Mouse (Mus musculus): ENCODE measurements around the gene Ccl27a.
"Not testable (repeated sequence)": the region's sequence is repeated elsewhere in the genome, so short reads cannot be mapped to it uniquely, and the experiment has no call there.

Gene Ccl27a

DNA sequence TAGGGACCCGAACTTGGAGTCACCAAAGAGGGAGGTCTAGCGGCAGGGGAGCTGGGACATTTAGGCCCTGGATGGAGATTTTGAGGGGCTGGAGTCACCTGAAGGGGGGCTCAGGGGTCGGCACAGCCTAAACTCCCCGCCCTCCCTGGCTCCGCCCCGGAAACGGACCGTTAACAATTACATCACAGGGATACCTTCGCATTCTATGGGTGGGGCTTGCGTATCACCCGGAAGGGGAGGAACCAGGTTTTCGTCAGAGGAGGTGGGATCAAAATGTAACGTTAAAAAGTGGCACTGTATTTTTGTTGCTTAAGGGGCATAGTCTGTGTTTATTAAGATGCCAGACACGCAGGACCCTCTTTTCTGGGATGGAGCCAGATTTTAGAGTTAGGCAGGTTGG lies at the start of gene Ccl27a:
Gene Ccl27a, minus strand, starts transcription at position 246 of the 400 bp plus-strand sequence.
- peak; percentile 86 for DNase-seq

DNA sequence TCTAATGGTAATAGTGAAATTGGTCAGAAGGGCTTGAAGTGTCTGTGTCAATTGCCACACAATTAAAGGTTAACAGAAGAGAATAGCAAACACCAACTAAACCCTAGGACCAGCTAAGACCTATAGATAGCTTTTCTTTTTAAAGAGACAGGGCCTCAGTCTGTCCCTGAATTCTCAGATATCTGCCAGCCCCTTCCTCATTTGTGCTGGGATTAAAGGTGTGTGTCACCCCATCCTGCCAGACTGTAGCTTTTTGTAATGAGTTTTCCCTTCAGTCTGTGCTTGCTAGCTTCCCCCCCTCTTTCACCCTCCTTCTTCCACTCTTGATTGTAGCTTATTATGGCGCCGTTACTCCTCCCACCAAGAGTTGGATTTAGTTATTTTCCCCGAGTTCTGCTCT lies 9.2 kb upstream of the Ccl27a start:
- DNase-seq, result not testable (repeated sequence)

GRCm38 (mm10) chr4:41782711-41783110 lies 8.7 kb upstream of the Ccl27a start:
- DNase-seq, result not testable (repeated sequence)

DNA sequence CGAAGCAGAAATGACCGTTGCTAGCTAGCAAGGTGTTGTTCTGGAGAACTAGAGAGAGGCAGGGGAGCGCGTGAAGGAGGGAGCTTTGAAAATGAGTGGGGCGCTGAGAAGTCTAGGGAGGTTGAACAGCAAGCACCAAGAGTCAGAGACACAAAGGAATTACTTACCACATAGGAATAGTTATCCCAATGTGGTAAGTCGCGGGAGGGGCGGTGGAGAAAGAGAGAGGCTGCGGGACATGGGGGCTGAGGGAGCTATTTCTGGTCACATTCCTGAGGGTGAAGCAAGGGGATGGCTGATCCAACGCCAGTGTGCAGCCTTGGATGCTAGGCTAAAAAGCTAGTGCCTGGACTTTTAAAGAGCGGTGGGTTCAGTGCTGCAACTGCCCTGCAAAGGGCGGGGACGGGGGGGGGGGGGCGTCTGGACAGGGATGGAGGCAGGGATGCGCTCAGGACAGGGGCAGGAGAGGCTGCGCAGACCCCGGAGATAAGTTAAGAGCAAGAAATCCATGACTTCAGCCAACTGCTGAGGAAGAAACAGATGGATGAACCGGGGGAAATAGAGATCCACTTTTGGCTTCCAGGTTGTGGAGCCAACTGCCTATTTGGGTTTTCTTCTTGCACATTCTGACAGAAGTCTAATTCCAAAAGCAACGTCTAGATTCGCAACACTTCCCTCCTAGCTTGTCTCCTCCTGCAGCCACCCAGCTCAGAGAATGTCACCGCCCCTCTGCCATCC lies 7.9 kb upstream of the Ccl27a start:
- peak; percentile 33 for DNase-seq

DNA sequence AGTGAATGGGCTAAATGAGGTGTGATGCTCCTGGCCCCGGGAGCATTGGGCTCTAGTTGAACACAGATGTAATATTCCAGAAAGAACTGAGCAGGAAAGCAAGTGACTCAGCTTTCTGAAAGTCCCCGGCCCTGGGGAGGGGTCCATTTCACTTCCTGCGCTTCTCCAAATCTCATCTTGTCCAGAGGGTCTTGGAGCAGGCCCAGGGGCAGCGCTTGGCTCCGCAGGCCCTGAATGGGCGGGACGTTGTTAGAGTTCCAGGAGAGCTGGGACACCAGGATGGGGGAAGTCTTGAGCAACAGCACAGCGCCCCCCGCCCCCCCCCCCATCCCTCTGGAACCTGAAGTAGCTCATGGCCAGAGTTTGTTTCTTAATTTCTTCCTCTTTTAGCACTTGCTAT lies 7.2 kb upstream of the Ccl27a start:
- DNase-seq, result not testable (repeated sequence)

DNA sequence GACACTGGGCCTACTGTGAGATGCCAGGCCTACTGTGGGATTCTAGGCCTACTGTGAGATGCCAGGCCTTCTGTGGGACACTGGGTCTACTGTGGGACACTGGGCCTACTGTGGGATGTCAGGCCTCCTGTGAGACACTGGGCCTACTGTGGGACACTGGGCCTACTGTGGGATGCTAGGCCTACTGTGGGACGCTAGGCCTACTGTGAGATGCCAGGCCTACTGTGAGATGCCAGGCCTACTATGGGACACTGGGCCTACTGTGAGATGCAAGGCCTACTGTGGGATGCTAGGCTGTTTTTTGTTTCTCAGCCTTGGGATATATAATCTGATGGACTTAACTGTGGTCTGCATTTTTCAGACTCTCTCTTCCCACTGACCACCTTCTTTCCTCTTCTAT lies 1.8 kb upstream of the Ccl27a start:
- not testable (repeated sequence) for DNase-seq

- DNase-seq, result not testable (repeated sequence)
Measured at GRCm38 (mm10) chr4:41774506-41774905, 459 bp upstream of the Ccl27a start.

DNA sequence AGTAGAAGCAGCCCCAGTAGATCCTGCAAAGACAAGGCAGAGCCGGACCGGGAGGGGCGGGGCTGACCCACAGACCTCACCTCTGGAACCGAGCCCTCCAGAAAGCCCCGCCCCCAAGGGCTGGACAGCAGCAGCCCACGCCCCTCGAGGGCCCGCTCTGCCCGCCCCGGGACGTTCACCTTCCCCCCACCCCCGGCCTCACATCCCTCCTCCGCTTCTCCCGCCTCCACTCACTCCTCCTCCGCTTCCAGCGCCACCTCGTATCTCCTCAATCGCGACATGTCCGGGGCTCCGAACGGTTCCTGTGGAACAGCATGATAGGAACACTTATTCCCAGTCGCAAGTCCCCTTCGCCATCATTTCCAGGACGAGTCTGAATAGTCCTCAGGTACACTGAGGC lies 545 bp downstream of the Ccl27a start:
- peak; percentile 71 for DNase-seq

- DNase-seq, result peak; percentile 43
Measured at GRCm38 (mm10) chr4:41772946-41773345, 1.1 kb downstream of the Ccl27a start.

DNA sequence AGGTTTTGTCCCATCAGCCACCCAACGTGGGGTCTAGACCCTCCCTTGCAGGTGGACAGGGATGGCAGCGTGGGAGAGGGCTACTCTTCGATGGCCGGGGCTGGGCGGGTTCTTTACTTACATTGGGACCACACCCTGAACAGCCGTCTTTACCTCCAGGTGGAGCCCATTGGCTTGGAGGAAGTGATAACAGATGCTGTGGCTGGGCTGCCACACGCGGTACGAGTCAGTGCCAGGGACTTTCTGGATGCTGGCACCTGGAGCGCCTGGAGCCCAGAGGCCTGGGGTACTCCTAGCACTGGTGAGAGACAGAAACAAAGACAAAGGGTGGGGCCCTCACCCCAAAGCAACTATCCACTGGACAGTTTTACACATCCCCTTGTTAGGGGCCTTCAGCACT lies 6.7 kb downstream of the Ccl27a start:
- not testable (repeated sequence) for DNase-seq

GRCm38 (mm10) chr4:41763176-41763575 lies 10.9 kb downstream of the Ccl27a start:
- DNase-seq, result not testable (repeated sequence)

DNA sequence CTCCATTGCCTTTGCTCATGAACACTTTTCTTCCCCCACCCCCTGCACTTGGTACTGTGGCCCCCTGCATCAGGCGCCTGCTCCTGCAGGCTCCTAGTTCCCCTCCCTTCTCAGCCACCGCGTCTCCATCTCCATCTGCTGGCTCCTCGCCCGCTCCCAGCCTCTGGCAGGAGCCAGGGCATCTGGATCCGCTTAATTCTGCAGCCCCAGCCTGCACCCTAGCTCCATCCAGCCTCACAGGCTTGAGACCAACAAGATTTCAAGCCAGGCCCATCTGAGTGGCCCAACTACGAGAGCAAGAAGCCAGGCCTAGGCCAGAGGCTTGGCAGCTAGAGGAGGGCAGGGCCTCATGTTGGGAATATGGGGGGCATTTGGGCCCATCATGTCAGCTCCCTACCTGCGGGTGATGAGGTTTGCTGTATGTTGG lies 11.3 kb downstream of the Ccl27a start:
- DNase-seq, result peak; percentile 40

DNA sequence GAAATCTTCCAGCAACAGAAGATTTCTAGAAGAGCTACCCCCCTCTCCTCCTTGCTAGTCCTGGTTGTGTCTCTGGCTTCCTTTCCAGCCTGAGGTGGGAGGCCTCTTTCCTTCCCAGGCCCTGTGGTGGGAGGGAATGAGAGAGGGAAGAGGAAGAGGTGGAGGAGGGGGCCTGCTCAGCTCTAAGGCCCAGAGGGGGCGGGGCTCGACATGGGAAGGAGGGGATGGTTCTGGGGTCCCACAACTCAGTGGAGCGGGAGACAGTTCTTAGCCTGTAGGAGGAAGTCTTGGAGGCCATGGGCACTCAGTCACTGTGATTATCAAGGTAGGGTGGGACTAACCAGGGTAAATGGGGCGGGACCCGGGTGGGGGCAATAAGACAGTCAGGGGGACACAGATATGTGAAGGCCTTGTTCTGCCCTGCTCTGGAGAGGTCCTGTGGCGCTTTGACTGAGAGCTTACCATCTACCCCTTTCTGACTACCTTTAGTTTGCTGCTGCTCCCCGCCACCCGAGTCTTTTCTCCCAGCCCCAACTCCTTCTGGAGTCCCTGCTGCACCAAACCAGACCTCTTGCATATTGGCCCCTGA lies 11.9 kb downstream of the Ccl27a start:
- peak; percentile 28 for DNase-seq

GRCm38 (mm10) chr4:41761680-41762079 lies 12.4 kb downstream of the Ccl27a start:
- no peak for DNase-seq

DNA sequence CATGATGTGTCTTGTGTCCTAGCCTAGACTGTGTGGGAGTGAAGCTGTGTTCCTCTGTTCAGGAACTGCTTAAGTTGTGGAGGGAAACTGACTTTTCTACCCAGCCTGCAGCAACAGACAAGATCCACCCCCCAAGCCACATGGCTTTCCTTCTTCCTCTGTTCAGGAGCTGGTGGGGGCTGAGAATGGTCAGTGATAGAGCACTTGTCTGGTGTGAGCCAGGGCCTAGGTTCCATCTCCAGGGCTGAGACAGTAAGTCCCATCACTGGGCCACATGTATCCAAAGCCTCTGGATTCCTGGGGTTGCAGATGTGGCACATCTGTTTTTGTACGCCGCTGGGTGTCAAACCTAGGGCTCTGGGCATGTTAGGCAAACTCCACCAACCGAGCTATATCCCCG lies 13.1 kb downstream of the Ccl27a start:
- DNase-seq, result no peak

DNA sequence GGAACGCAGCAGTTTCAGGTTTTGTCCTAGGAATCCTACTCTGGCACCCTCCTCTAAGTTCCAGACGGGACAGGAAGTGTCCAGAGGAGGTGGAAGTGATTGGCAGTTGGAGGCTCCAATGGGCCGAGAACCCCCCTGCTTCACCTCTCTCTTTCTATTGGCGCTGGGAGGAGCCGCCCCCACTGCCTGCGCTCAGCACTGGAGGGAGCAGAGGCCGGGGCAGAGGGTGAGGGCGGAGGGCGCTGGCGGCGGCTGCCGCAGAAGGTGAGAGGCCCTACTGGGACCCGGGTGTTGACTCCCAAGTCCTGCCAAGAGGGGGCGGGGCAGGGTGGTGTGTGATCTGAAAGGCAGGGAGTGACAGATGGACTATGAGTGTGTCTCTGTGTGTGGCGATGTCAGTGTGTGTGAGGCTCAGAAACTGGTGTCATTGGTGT lies 13.7 kb downstream of the Ccl27a start:
- DNase-seq, result peak; percentile 92

DNA sequence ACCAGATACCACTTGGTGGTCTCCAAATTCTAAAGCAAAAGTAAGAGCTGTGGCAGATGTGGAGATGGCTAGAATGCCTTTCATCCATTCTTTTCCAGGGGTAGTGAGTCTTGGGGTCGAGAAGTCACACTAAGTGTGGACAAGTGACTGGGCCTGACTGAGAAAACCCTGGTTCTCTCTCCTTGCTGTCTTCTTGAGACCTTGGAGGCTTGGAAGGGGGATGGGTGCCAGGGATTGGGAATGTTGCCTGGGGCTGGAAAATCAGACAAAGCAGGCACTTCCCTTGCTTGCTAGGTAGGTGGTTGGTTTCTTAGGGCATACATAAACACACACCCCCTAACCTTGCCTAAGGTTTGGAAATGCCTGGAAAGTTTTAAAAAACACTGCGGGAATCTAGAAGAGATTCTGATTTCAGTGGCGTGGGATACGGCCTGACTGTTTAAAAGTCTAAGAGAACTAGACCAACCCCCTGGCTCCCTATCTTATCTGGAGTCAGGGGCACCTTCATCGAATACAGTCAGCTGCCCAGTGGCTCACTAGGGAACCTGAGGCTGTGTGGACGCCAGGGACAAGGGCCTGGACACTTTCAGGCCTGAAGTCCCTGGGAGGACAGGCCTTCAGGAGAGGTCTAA lies 14.3 kb downstream of the Ccl27a start:
- no peak for DNase-seq

GRCm38 (mm10) chr4:41759206-41759605 lies 14.8 kb downstream of the Ccl27a start:
- peak; percentile 32 for DNase-seq

- DNase-seq, result peak; percentile 18
Measured at GRCm38 (mm10) chr4:41758701-41759100, 15.3 kb downstream of the Ccl27a start.

GRCm38 (mm10) chr4:41758021-41758420 lies 16.0 kb downstream of the Ccl27a start:
- peak; percentile 18 for DNase-seq

- DNase-seq, result peak; percentile 28
Measured at GRCm38 (mm10) chr4:41757321-41757720, 16.7 kb downstream of the Ccl27a start.

- DNase-seq, result no peak
Measured at GRCm38 (mm10) chr4:41756440-41756839, 17.6 kb downstream of the Ccl27a start.

GRCm38 (mm10) chr4:41755338-41756305 lies 18.4 kb downstream of the Ccl27a start, which contains the start of gene Sigmar1:
Gene Sigmar1, minus strand, starts transcription at chr4:41756157.
- peak; percentile 92 for DNase-seq

Data from cerebellum, adult 8-10 months (tissue).